Mouse (Mus musculus) cerebellum, adult 9-11 months (tissue): ENCODE measurements around the gene Hist1h1d.

Source experiments
- DNase-seq: peaks from one replicate; pipeline ENCODE4 v3.0.0; 2022

Gene Hist1h1d

DNA sequence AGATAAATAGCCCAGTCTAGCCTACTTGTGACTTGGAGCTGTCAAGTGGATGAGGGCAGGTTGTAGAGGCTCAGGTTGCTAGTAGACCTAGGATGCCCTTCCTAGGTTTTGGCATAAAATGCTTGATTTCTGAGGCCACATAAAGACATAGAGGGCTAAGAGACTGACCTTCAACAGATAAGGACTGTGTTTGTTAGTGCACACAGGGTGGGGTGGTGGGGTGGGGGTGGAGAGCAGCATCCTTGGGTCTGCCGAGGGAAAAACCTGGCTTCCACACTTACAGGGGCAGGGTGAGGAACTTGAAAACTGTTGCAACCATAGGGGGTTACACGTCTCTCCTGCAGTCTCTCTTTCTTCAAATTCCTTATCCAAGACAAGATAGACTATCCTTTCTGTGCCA is 42.1 kb downstream of the Hist1h1d start:
- DNase-seq: no peak

DNA sequence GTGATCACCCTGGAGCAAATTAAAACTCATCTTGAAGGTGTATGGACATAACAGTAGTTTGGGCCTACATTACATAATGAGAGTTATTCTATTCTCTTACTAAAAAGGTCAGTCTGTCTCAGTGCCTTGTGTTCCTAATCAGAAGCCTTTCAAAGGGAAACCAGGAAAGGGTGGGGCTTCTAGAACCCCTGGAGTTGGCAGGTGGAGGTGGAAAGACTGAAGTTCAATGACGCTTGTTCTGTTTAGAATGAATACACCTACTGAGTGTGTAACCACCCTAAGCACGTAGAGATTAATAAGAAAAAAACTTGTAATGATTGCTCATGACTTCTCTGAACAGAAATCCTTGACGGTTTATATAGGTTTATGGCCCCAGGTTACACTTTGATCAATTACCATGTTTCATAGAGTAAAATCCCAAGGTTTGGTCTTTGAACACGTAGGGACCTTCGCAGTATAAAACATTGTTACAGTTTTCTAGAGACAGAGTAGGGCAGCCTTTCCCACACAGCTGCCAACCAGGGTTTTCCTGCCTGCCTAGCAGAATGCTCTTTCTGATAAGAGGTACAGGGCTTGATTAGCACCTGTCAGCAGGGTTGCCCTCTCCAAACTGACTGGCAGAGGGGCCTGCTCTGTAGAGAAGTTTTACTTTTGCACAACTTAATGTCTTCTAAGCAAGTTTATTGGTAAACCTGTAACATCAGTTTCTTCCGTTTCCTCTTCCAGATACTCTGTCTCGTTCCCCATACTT is 42.7 kb downstream of the Hist1h1d start:
- DNase-seq: no peak

DNA sequence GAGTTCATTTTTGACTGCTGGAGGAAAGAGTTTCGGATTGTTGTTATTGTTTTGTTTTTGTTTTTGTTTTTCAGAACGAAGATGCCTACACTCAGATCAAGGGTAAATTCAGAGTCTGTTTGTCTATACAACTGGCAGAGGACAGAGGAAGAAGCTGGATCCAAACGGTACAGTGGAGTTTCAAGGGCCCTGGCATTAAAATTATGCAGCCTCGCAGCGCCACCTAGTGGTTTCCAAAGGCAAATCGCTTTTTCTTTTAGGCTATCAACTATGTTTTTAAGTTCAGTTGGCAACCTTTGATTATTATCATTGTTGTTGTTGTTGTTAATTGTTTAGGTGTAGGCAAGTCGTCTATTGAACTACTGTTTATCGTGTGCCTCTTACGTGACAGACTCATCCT is 44.9 kb downstream of the Hist1h1d start:
- peak; percentile 60 for DNase-seq

DNA sequence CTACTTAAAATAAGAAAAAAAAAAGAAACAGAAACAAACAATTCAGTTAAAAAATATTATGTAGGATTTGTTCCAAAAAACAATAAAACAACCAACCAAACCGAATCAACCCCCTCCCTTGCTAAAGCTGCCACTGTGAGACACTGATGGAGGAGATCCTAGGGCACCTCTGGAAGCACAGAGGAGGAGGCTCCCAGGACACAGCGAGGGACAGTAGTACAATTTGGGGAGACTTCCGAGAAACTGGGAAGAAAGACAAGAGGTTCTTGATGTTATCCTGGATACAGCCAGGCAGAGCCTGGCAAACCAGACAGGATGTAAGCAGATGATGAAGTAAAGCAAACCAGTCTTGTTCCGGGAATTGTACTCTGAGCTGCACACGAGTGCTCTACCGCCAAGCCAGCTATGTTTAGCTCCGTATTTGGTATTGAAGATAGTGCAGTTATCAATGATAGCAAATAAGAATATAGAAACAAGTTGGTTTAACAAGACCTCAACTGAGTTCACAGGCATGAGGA is 50.2 kb downstream of the Hist1h1d start:
- DNase-seq: no peak

DNA sequence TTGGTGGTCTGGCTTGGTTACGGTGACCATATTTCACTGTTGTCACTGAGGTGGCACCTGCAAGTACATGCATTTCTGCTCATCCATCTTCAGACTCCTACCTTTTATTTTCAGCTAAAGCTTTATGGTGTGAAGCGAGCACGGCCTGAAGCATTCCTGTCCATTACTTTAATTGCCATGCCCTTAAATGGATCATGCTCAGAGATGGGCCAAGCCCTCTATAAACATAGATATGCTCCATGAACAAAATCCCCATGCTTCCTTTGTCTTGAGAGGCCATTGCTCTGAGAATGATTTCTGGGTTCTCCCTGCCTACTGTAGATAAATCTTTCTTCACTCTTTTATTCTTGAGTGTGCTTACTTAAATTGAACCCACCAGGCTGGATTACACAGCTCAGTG is 51.4 kb downstream of the Hist1h1d start:
- DNase-seq: no peak

DNA sequence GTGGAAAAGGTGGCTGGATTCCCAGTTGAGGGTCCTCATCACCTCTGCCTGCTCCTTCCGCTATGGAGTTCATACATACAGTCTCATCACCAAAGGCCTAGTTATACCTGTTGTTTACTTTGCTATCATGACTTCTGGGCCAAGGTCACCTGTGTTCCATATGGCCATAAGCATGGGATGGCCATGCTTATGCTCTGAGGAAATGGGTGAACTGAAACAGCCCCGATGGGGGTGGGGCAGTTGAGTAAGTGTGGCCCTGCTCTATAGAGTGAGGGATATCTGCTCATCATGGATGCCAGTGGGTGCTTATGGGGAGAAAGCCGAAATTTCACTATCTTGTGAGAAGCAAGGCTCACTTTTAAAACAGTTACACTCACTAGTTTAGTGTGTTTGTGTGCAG is 52.0 kb downstream of the Hist1h1d start:
- DNase-seq: no peak

DNA sequence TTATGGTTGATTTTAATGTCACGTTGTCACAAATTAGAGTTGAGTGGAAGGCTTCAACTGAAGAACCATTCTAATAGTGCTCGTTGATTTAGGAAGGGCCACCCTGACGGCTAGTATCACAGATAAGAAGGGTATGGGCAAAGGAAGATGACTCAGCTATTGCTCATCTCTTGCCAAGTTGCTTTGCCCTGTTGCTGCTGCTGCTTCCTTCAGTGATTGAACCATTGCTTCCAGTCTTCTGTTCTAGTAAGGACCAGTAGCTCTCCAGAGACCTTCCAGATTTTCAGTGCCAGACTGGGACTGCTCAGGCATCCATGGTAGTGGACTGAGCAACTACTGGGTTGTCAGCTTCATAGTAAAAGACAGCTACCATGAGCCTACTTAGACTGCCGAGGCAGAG is 56.1 kb downstream of the Hist1h1d start:
- no peak for DNase-seq

DNA sequence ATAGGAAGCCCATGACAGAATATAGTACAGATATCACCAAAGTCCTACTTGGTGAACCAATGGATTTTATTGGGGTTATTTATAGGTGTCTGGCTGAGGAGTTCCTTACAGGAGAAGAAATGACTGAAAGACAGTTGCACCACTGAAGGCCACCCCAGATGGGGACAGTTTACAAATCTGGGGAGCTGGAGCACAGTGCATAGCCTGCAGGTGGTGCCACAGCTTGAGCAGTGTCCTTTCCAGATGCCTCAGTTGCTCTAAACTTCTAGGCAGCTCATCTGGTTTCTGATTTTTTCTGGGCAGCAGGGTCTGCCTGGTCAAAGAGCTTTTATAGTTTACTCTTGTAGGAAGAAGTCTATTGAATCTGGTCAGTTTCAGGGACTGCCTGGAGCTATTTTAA is 56.8 kb downstream of the Hist1h1d start:
- DNase-seq: no peak
